7 mouse cellular contexts compared by ENCODE assay signal in genomic region chr12:21525567-21525966, GRCm38 (mm10).
A peak's percentile ranks its signal among the peaks of the same experiment; 100 is the strongest.
DNase-seq lines count a peak whose midpoint lies in the region; ATAC-seq and TF ChIP-seq lines count a peak whose summit lies in the region.
"Not testable (repeated sequence)": the region's sequence is repeated elsewhere in the genome, so short reads cannot be mapped to it uniquely, and the experiment has no call there.

No protein-coding gene starts in this region.

- H3K9ac ChIP-seq in hindbrain, postnatal 0 days (replicated peaks; ENCODE audit: low read length): not testable (repeated sequence)

- 35% methylated on average over 6 of the region's 6 CpGs for WGBS in hindbrain, postnatal 0 days

- not testable (repeated sequence) for H3K4me3 ChIP-seq in G1E (ENCODE audit: low read depth, low read length); cortical plate, adult 2 months (ENCODE audit: insufficient read depth, low read length); hindbrain, postnatal 0 days (ENCODE audit: low read length); left cerebral cortex, adult 2 months

- H3K4me2 ChIP-seq in hindbrain, postnatal 0 days (ENCODE audit: low read depth, low read length): not testable (repeated sequence)

- not testable (repeated sequence) for H3K4me1 ChIP-seq in G1E (ENCODE audit: insufficient read depth, low read depth, low read length); cortical plate, adult 2 months (ENCODE audit: control insufficient read depth, insufficient read depth, low read length); hindbrain, postnatal 0 days (ENCODE audit: insufficient read depth, low read length)

- not testable (repeated sequence) for DNase-seq in G1E (ENCODE audit: low spot score); hindbrain, postnatal 0 days (ENCODE audit: low spot score)
- DNase-seq in left cerebral cortex, adult 2 months (ENCODE audit: extremely low spot score in 1 of 2, low spot score in 2 of 2): peak in 1 of 2 experiments; percentile 16
- DNase-seq in splenic B cell, adult 2 months (ENCODE audit: low read depth, low spot score): peak; percentile 7

- intact Hi-C loops in left cerebral cortex, adult 2 months (cut with DNase I): loop anchor here (5.0 kb wide), 1 partner anchor 87 kb away; no protein-coding TSS in a partner anchor

- not testable (repeated sequence) for TF ChIP-seq POLR2A in cortical plate, adult 2 months (IDR thresholded peaks at IDR 0.05; ENCODE audit: extremely low read depth, insufficient read depth, low read length)

- not testable (repeated sequence) for H3K36me3 ChIP-seq in G1E (replicated peaks); hindbrain, postnatal 0 days (ENCODE audit: insufficient read depth, low read length); splenic B cell, adult 2 months (ENCODE audit: control insufficient read depth, insufficient read depth, low read length, poor library complexity, severe bottlenecking)

- TF ChIP-seq CTCF in G1E (IDR thresholded peaks at IDR 0.05; ENCODE audit: low read depth, low read length): peak; percentile 42; the same call in 1 of the 2 replicates
- TF ChIP-seq CTCF in cortical plate, adult 2 months (IDR thresholded peaks at IDR 0.05; ENCODE audit: extremely low read depth, insufficient read depth, low read length): peak; percentile 30; the same call in 1 of the 2 replicates
- TF ChIP-seq CTCF in hindbrain, postnatal 0 days (IDR thresholded peaks at IDR 0.05; ENCODE audit: low read depth): peak; percentile 61
- peak; percentile 66 for TF ChIP-seq CTCF in left cerebral cortex, adult 2 months (IDR thresholded peaks at IDR 0.05)

- H3K27me3 ChIP-seq in G1E (ENCODE audit: insufficient read depth, low read length); hindbrain, postnatal 0 days (ENCODE audit: insufficient read depth, low read length); splenic B cell, adult 2 months (ENCODE audit: control insufficient read depth, insufficient read depth, low read length, poor library complexity, severe bottlenecking): not testable (repeated sequence)

- not testable (repeated sequence) for H3K9me3 ChIP-seq in G1E (replicated peaks); hindbrain, postnatal 0 days (ENCODE audit: low read length)

- peak; percentile 45 for ATAC-seq in G1E (ENCODE audit: extremely low read depth, insufficient number of reproducible peaks, low FRiP score, poor library complexity, severe bottlenecking)
- ATAC-seq in cerebellum, adult (ENCODE audit: insufficient number of reproducible peaks, low FRiP score, low TSS enrichment): peak; percentile 72
- ATAC-seq in hindbrain, postnatal 0 days: not testable (repeated sequence)
- peak; percentile 91 for ATAC-seq in megakaryocyte progenitor cell, adult 5-6 weeks (replicated peaks; ENCODE audit: poor library complexity)

- not testable (repeated sequence) for H3K27ac ChIP-seq in cortical plate, adult 2 months (ENCODE audit: insufficient read depth, low read length); hindbrain, postnatal 0 days; left cerebral cortex, adult 2 months
